Mouse (Mus musculus) embryonic facial prominence, embryonic 14.5 days (tissue): ENCODE measurements around the gene Lrrc56. TPM values are rescaled to one million over a fixed set of nuclear protein-coding genes. Genes with fewer than 3 reads are reported as not detected.

Experiments
- ATAC-seq: fragments of 200-750 bp; cut with Nextera tagmentation; 2 replicates; pipeline ENCODE4 v1.8.0; 2017; ENCODE audit warnings: low read depth, moderate number of reproducible peaks, moderate TSS enrichment
- DNase-seq: peaks from one replicate; pipeline ENCODE4 v3.0.0-alpha.2; 2015; ENCODE audit warnings: low spot score
- H3K27ac ChIP-seq: fragments of 300-500 bp; sonication (generic); replicated peaks from 2 replicates; pipeline ENCODE4 v1.5.1; 2014; ENCODE audit warnings: low read depth, mild to moderate bottlenecking, low read length, moderate library complexity
- H3K27me3 ChIP-seq: fragments of 300-500 bp; sonication (generic); replicated peaks from 2 replicates; pipeline ENCODE4 v1.6.1; 2014; ENCODE audit warnings: low read length; ENCODE audit not compliant: control insufficient read depth, insufficient read depth
- H3K36me3 ChIP-seq: fragments of 300-500 bp; sonication (generic); 2 replicates; pipeline ENCODE4 v1.6.1; 2014; ENCODE audit warnings: low read length, mixed read lengths; ENCODE audit not compliant: control insufficient read depth, insufficient read depth
- H3K4me1 ChIP-seq: fragments of 300-500 bp; sonication (generic); 2 replicates; pipeline ENCODE4 v1.6.1; 2014; ENCODE audit warnings: antibody characterized with exemption, low read length; ENCODE audit not compliant: control insufficient read depth, insufficient read depth
- H3K4me2 ChIP-seq: fragments of 300-500 bp; sonication (generic); 2 replicates; pipeline ENCODE4 v1.6.1; 2014; ENCODE audit warnings: low read depth, mild to moderate bottlenecking, low read length, moderate library complexity, mixed read lengths
- H3K4me3 ChIP-seq: fragments of 300-500 bp; sonication (generic); 2 replicates; pipeline ENCODE4 v1.5.1; 2014; ENCODE audit warnings: low read depth, mild to moderate bottlenecking, low read length
- H3K9ac ChIP-seq: fragments of 300-500 bp; sonication (generic); 2 replicates; pipeline ENCODE4 v1.6.1; 2014; ENCODE audit warnings: low read depth, mild to moderate bottlenecking, low read length, moderate library complexity, mixed read lengths
- H3K9me3 ChIP-seq: fragments of 300-500 bp; sonication (generic); 2 replicates; pipeline ENCODE4 v1.6.1; 2016; ENCODE audit warnings: low read length; ENCODE audit not compliant: control insufficient read depth
- whole genome bisulfite sequencing: fragments of 180-500 bp; shearing (Covaris S2); extraction: QIAGEN DNeasy Blood & Tissue Kit; methylation state at CpG from one replicate; pipeline ENCODE4 v1.1.7; 2014; 5-methylcytosine and 5-hydroxymethylcytosine counted together
- polyA plus RNA-seq: library from polyadenylated mRNA; unstranded; fragments of >200 nt; fragmentation: Nextera tagmentation; extraction: Ambion mirVana; gene quantifications from 2 replicates; pipeline ENCODE4 v1.2.1, GENCODE M21; 2014

Lrrc56 gene
- polyA plus RNA-seq, 1 experiment from 2014 or later = 7.2 TPM

DNA sequence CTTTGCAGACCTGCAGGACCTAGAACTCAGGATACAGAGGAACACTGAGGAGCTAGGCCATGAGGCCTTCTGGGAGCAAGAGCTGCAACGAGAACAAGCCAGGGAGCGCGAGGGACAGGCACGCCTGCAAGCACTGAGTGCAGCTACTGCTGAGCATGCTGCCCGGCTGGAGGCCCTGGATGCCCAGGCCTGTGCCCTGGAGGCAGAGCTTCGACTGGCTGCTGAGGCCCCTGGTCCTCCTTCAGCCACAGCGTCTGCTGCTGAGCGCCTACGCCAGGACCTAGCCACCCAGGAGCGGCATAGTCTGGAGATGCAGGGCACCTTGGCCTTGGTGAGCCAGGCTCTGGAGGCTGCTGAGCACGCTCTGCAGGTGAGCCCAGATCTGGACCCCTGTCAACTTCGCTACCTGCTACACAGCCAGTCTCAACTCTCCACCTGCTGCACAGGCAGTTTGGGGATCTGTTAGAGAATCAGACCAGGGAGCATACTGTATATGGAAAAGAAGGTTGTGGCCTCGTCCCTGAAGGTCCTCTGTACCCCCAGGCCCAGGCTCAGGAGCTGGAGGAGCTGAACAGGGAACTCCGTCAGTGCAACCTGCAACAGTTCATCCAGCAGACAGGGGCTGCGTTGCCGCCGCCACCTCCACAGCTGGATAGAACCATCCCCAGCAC is 23.5 kb downstream of the Lrrc56 start:
- no peak overlapping the region for H3K4me3 ChIP-seq
- no peaks in the 10 kb centered on the region for H3K9me3 ChIP-seq
- H3K4me1 ChIP-seq = peaks cover 19% of the 10 kb centered on the region
- DNase-seq = no peak
- ATAC-seq = no peak
- H3K27ac ChIP-seq = no peak overlapping the region
- H3K4me2 ChIP-seq = peak overlapping the region; percentile 69; the same call in 1 of the 2 replicates
- H3K9ac ChIP-seq = no peak overlapping the region
- no peaks in the 10 kb centered on the region for H3K27me3 ChIP-seq
- WGBS = 83% methylated on average over 13 of the region's 17 CpGs
- H3K36me3 ChIP-seq = peaks cover 10% of the 10 kb centered on the region; the same call in 1 of the 2 replicates

DNA sequence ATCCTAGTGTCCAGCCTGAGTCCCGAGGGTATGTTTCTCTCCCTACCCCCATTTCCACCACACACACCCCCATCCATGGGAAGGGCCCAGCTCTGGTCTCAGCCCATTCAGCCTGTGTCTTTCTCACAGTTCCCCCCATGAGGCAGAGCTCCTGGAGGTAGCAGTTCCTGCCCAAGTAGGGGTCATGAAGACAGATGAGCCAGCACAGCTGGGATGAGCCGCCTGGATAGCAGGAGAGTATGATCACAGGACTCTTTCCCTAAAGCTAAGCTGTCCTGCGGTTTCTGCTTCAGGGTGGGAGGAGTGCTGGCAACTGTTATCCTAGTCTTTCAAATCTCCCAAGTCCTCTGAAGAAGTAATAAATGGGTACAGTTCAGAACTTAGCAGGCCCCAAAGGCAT is 24.2 kb downstream of the Lrrc56 start:
- Histone ChIP-seq H3K9ac (0 out of 2 replicates have a peak overlapping the region, but pooled peaks have one; percentile 6), H3K4me1 (peaks cover 23% of the 10 kb centered on the region), H3K4me2 (no peak overlapping the region), H3K9me3 (no peaks in the 10 kb centered on the region), H3K27ac (no peak overlapping the region), H3K36me3 (peaks cover 10% of the 10 kb centered on the region; the same call in 1 of the 2 replicates), H3K4me3 (no peak overlapping the region), H3K27me3 (no peaks in the 10 kb centered on the region)
- 72% methylated on average over 3 of the region's 3 CpGs for WGBS
- DNase-seq (no peak), ATAC-seq (no peak)

DNA sequence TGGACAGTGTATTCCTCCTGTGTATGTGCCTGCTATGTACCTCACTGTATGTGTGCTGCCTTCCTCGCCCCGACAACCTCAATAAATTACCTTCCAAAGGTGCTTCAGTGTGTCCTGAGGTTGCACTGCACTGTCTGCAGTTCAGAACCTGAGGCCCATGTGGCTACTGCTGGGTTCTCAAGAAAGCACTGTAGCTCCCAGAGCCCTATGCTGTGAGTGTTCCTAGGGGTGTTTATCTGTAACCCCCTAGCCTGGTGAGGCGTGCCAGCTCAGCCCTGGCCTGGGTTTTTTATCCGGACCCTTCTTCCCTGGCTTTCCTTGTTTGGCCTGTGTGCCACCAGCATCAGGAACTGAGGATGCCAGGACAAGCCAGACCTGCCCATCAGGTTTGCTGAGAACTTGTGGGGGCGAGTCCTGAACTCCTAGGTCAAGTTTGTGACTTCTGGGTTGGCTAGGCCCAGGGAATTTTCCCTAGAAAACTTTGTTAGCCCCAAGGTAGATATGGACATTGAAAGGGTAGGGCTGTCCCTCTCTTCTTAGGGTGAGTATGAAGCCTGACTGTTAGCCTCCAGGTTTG is 24.7 kb downstream of the Lrrc56 start:
- H3K4me3 ChIP-seq = no peak overlapping the region
- 73% methylated on average over 5 of the region's 5 CpGs for WGBS
- ATAC-seq (no peak), DNase-seq (no peak)
- no peaks in the 10 kb centered on the region for H3K9me3 ChIP-seq
- peaks cover 23% of the 10 kb centered on the region for H3K4me1 ChIP-seq
- no peak overlapping the region for H3K27ac ChIP-seq
- 0 out of 2 replicates have a peak overlapping the region, but pooled peaks have one; percentile 6 for H3K9ac ChIP-seq
- no peak overlapping the region for H3K4me2 ChIP-seq
- H3K27me3 ChIP-seq = no peaks in the 10 kb centered on the region
- H3K36me3 ChIP-seq = peaks cover 10% of the 10 kb centered on the region; the same call in 1 of the 2 replicates

DNA sequence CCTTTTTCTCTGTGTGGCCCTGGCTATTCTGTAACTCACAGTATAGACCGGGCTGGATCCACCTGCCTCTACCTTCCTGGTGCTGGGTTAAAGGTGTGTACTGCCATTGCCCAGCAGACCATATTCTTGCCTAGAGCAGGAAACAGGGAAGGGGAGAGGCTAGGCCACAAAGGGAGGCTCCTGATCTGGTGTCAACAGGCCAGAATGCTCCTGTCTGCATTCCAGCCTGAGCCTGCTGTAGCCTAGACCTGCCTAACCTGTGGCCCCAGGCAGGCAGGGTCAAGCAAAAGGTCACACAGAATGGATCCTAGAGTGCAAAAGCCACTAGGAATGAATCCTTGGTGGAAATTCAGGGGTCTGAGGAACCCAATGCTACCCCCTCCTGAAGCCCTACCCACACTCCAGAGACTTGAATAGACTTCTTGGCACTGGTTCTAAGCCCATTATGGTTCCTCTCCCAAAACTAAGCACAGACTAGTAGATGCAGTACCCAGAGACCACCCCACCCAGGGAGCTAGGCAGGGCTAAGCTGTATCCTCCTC is 25.7 kb downstream of the Lrrc56 start:
- Histone ChIP-seq H3K4me1 (peaks cover 23% of the 10 kb centered on the region), H3K36me3 (peaks cover 10% of the 10 kb centered on the region; the same call in 1 of the 2 replicates), H3K27me3 (no peaks in the 10 kb centered on the region), H3K9me3 (no peaks in the 10 kb centered on the region), H3K27ac (no peak overlapping the region), H3K4me3 (no peak overlapping the region), H3K4me2 (no peak overlapping the region), H3K9ac (no peak overlapping the region)
- ATAC-seq = no peak
- WGBS = 95% methylated on average over 1 of the region's 1 CpGs
- no peak for DNase-seq

DNA sequence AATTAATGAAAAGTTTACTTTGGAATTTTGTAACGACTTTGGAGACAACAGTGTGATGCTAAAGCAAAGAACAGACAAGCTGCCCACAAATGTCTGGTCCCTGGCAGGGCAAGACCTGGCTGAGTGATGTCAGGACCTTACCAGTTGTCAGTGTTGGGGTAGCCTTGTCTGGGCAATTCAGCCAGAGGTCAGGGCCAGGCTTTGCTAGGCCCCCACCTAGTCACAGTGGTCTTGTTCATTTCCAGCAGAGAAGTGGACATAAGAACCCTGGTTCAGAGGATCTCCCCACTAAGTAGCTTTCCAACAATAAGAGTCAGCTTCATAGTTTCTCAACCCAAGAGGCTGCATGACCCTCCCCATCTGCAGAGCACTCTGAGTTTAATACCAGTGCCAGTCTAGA is 26.4 kb downstream of the Lrrc56 start:
- Histone ChIP-seq H3K4me1 (peaks cover 23% of the 10 kb centered on the region), H3K4me3 (peak overlapping the region; percentile 63; the same call in 1 of the 2 replicates), H3K27ac (no peak overlapping the region), H3K36me3 (peaks cover 10% of the 10 kb centered on the region; the same call in 1 of the 2 replicates), H3K9me3 (no peaks in the 10 kb centered on the region), H3K4me2 (peak overlapping the region; percentile 89), H3K27me3 (no peaks in the 10 kb centered on the region), H3K9ac (peak overlapping the region; percentile 78; the same call in 1 of the 2 replicates)
- 83% methylated on average over 1 of the region's 1 CpGs for WGBS
- DNase-seq (no peak), ATAC-seq (no peak)

DNA sequence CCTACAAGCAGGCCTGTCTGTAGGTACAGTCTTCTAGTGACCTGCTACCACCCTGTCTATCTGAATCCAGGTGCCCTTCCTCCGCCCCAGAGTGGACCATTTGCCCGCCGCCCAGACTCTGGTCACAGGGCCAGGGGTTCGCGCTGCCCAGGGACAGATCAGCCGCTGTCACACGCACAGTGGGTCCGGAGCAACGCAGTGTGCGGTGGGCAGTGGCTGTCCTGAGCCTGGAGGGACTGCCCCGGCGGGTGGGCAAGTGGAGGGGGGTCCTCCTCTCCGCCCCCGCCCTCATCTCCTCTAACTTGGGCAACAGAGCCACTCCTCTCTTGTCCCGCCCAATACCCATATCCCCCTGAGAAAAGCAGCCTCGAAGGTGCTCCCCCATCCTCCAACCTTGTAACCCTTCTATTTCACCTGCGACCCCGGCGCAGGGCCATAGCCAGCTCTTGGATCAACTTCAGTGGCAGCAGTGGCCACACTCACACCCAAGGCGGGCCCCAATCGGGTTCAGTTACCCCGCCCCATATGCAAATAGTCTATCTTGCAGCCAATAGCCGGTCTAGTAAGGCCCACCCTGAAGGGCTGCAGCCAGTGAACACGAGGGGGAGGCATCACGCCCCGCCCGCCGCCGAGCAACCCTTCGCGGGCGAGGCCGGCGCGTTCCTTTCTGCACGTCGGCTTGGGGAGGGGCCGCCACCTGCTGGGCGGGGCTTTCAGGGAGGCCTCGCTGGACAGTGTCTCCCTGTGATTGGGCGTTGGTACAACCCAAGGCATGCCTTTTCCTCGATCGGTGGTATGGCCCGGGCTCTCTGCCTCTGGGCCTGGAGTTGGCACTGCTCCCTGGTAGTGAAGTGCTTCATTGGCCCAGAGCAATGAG is 27.5 kb downstream of the Lrrc56 start:
- no peaks in the 10 kb centered on the region for H3K9me3 ChIP-seq
- H3K4me3 ChIP-seq = peak overlapping the region; percentile 63
- DNase-seq (peak; percentile 99), ATAC-seq (peak; percentile 97)
- H3K4me2 ChIP-seq = peak overlapping the region; percentile 89
- 3% methylated on average over 38 of the region's 44 CpGs for WGBS
- no peaks in the 10 kb centered on the region for H3K27me3 ChIP-seq
- H3K36me3 ChIP-seq = peaks cover 10% of the 10 kb centered on the region; the same call in 1 of the 2 replicates
- peaks cover 20% of the 10 kb centered on the region for H3K4me1 ChIP-seq
- H3K27ac ChIP-seq = peak overlapping the region; percentile 88
- H3K9ac ChIP-seq = peak overlapping the region; percentile 78

DNA sequence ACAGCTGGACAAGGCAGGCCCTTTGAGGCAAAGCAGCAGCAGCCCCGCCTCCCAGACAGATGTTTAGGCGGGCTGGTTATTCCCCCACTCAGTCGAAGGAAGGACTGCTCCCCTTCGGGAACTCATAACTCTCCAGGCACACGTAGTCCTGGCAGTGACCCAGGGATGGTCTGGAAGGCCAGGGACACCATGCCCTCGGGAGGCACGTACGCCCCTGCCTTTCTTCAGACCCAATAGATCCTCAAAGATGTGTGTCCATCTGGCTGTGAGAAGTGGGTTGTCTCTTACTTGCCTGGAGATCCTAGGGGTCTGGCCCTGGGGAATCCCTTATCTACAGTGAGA is 28.1 kb downstream of the Lrrc56 start:
- Histone ChIP-seq H3K9me3 (no peaks in the 10 kb centered on the region), H3K36me3 (peaks cover 10% of the 10 kb centered on the region; the same call in 1 of the 2 replicates), H3K9ac (peak overlapping the region; percentile 54), H3K4me2 (peak overlapping the region; percentile 89), H3K4me1 (peaks cover 20% of the 10 kb centered on the region), H3K27me3 (no peaks in the 10 kb centered on the region), H3K27ac (peak overlapping the region; percentile 88), H3K4me3 (peak overlapping the region; percentile 63)
- DNase-seq (no peak), ATAC-seq (no peak)
- 8% methylated on average over 8 of the region's 8 CpGs for WGBS

DNA sequence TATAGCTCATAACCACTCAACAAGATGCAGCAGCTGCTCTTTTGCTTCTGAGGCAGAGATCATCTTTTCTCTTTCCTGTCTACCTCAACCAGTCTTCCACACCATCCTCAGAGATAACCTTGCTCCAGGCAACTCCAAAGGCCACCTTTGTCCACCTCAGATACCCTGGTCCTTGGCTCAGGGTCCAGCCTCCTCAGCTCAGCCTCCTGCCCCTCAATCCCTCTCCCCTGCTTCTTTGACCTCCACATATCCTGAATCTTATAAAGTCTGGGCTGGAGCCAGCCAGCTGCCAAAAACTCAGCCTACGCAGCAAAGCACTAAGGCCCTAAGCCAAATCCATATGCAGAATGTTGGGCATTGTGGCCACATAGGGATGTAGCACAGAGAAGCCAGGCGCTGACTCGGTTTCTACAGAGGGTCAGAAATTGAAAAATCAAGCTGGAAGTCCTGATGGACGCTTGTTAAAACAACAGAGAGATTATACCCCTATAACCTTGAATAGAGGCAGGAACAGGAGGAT is 28.8 kb downstream of the Lrrc56 start:
- peaks cover 10% of the 10 kb centered on the region; the same call in 1 of the 2 replicates for H3K36me3 ChIP-seq
- no peaks in the 10 kb centered on the region for H3K9me3 ChIP-seq
- no peak for ATAC-seq
- no peak overlapping the region for H3K4me3 ChIP-seq
- WGBS = 91% methylated on average over 4 of the region's 4 CpGs
- H3K27me3 ChIP-seq = no peaks in the 10 kb centered on the region
- peak overlapping the region; percentile 89; the same call in 1 of the 2 replicates for H3K4me2 ChIP-seq
- H3K4me1 ChIP-seq = peaks cover 20% of the 10 kb centered on the region
- peak overlapping the region; percentile 54; the same call in 1 of the 2 replicates for H3K9ac ChIP-seq
- H3K27ac ChIP-seq = peak overlapping the region; percentile 88
- DNase-seq = no peak
